Mouse (Mus musculus) granulocyte monocyte progenitor cell, adult 5-6 weeks (primary cell): Measurements from ENCODE around the gene Madd. TPM values are rescaled to one million over a fixed set of nuclear protein-coding genes. Genes with fewer than 3 reads are reported as not detected.

Experiments
- ATAC-seq: replicated peaks from 2 replicates; pipeline ENCODE4 v1.8.0; 2016; ENCODE audit warnings: mild to moderate bottlenecking, moderate TSS enrichment, inconsistent platforms; ENCODE audit not compliant: poor library complexity, severe bottlenecking
- total RNA-seq, 2 experiments: library from RNA; stranded (forward) in 1 of 2; stranded (reverse) in 1 of 2; fragments of 200-712, 200-1000 nt in 1 of 2; fragments of >200 nt in 1 of 2; fragmentation: Nextera tagmentation in 1 of 2; gene quantifications; 2 replicates each; pipeline ENCODE4 v1.2.3; 2014 to 2017

Gene Madd
- total RNA-seq, 2 experiments from 2014 or later, result 21.3 to 64.6 TPM

DNA sequence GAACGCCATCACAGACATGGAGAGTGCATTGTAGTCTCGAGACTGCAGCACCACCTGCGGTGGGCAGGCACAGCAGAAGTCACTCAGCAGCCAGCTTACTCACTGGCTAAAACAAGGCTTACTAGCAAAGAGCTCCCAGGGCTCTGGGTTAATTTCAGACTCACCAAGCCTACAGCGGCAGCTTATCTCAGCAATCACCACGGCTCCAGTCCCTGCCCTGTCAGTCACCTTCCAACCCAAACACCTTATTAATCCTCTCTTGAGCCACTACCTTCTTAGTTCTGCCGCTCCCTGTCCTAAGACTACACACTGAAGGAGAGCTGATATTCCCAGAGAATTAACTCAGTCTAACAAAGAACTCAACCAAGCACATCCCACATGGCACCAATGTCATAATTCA is 7.4 kb downstream of the Madd start:
- ATAC-seq, result no peak

DNA sequence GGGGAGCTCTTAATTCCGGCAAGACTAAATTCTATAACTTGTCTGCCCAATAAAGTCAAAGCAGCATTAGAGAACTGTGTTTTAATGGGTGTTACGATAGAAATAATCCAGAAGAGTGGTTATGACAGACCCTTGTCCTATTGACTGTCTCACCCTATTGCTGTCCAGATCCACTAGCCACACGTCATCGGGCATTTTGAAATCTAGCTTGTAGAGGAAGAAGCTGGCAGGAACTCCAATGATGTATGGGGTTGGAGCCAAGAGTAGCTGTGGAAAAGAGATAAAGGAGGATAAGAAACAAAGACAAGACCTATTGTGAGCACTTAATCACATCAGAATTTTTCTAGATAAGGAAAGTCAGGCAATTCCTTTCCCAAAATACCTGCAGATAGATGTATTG is 8.1 kb downstream of the Madd start:
- ATAC-seq, result no peak

DNA sequence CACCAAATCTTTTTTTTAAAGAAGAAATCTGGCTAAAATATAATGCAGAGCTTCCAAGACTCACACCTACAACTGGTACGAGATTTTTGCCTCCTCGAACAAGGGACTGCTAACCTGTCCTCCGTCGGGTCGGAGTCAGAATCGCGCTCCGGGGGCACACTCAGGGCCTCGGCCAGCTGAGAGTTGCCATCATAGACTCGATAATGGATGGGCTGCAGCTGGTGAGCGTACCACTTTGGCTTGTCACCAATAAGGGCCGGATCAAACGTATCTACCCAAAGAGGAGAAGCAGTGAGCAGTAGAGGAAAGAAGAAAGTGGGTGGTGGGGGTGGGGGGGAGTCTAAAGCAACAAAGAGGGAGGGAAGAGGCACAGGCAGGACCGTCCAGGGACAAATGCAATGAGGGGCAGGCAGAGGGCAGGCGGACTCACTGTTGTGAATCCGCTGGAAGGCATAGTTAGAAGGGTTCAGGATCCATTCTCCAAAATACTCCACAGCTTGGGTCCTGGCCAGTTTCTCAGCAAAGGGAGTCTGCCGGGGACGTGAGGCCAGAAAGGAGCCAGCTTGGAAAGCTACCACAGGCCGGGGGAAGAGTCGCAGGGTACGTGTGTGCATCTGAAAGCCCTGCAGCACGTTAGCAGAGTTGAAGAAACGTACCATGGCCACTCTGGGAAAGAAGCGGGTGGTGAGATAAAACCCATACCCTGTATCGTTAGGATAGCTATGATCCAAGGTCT is 13.9 kb downstream of the Madd start:
- ATAC-seq, result no peak

DNA sequence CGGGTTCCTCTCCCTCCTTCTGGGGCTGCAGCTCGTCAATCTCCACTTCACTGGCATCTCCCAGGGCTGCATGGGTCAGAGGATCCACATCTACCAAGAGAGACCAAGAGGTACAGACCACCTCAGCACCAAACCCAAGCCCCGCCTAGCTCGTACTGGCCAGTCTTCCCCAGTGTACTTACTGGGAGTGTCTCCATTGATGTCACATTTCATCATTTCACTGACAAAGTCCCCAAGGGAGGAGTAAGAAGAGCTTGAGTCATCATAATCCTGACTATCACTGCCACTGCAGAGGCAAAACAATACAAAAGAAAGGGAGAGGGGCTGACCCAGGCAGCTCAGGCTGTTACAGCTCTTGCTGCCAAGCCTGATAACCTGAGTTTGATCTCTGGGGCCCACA is 16.0 kb downstream of the Madd start:
- ATAC-seq, result no peak

DNA sequence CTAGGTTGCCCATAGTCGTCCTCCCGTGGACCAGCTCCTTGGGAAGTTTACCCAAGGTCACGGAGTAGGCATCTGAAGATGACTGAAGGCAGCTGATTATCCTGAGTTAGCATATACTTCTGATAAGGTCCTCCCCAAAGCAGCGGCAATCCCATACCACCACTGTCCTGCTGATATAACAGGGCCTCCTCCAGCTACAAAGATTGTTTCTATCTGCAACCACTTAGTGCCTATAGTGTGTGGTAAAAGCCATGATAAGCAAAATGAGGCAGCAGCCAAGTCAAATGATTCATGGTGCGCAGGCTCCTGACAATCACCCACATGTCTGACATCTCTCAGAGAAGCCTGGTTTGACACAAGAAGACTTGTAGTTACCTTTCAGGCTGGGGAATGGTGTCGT is 18.6 kb downstream of the Madd start:
- ATAC-seq, result no peak

DNA sequence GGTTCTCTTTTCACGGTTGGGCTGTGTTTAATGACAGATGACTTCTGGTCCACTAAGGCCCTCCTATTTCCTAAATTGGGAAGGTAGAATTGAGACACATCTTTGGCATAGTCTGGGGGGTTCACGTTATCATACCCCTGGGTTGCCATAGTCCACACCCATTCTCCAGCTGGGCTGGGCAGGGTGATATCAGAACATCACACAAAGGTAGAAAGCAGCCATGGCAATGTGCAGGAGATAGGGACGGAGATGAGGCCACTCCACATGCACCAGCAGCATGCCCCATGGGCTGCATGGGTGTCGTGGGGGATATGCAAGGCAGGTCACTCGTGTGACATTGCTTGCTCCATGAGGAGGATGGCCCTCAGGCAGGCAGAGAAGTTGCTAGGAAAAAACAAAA is 20.1 kb downstream of the Madd start:
- ATAC-seq, result no peak

DNA sequence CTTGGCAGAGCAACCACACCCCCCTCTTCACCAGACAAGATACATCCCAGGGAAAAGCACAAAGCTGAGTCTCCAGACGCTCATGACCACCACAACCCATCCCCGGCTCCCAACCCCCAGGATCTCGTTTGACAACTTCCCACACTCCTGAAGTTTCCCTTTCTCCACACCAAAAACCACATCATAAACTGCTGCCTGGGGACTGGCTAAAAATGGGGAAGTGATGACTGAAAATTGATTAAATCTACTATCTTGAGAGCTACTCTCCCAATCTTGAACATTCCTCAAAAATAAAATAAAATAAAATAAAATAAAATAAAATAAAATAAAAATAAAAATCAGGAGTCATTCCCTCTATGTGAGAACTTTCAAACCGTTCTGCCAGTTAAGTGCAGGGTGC is 20.7 kb downstream of the Madd start:
- ATAC-seq, result peak; percentile 66

DNA sequence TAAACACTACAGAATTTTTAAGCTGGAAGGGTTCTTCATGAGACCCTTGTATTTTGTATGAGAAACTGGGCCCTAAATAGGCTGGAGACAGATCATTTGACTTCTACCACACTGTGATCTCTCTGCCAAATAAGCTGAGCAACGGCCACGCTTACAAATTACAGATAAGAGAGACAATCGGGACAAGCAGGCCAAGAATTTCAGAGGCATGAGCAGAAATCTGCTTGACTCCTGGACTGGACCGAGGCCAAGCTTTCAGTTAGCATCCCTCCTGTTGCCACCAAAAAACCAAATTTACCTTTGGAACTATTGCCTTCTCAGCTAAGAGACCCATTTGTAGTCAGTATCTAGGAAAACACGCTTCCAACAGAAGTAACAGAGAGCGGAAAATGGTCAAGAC is 23.0 kb downstream of the Madd start:
- ATAC-seq, result no peak

DNA sequence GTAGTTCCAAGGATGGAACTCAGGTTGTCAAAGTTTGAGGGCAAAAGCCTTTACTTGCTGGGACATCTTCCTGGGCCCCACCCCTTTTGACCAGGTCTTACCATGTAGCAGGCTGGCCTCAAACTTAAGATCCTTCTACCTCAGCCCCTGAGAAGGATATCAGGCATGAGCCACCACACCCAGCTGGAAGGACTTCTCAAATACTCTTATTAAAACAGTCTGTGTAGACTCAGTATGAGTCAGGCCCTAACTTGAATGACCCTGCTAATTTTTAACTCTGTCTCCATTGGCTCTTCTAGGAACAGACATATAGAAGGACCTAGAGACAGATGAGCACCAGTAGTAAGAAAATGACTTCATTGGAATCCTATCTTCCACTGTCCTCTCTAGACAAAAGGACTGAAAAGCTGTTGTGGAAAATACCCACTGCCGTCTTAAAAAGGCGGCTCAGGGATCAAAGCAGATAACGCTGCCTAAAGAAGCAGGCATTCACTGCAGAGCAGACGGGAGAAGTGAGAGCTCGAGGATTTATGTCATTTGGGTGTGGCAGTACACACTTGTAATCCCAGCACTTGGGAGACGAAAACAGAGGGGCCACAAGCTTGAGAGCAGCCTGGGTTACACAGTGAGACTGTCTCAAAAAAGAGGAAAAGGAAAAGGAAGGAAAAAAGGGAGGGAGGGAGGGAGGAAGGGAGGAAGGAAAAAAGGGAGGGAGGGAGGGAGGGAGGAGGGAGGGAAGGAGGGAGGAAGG is 26.5 kb downstream of the Madd start:
- no peak for ATAC-seq

DNA sequence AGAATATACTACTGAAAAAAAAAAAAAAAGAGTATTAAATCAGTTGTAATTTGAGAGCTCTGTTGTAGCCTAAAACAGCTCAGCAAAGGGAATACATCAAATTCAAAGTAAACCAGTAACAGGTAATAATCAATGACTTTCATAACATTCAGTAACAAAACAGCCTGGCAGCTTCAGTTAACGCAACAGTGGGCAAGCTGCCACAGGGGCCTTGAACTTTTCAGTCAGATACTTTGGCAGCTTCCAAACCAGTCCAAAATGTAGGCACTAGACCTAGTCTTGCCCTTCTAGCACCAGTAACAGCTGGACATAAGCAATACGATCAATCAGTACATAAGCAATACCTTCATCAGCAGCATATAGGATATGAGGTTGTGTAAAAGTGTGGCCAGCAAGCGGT is 29.5 kb downstream of the Madd start:
- no peak for ATAC-seq

DNA sequence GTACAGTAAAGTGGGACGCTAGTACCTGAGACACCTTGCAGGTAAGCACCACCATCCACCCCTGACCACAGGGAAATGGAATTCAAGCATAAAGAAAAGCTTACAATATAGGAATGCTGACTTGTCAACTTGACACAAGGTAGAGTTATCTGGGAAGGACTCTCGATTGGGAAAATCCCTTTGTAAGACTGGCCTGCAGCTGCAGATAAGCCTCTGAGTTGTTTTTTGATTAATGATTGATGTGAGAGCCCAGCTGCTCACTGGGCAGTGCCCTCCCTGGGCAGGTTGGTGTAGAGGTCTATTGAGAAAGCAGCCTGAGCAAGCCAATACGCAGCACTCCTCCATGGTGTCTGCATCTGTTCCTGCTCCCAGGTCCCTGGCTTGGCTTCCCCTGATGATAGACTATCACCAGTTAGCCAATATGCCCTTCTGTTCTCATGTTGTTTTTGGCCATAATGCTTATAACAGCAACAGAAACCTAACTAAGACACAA is 30.7 kb downstream of the Madd start:
- ATAC-seq, result no peak

DNA sequence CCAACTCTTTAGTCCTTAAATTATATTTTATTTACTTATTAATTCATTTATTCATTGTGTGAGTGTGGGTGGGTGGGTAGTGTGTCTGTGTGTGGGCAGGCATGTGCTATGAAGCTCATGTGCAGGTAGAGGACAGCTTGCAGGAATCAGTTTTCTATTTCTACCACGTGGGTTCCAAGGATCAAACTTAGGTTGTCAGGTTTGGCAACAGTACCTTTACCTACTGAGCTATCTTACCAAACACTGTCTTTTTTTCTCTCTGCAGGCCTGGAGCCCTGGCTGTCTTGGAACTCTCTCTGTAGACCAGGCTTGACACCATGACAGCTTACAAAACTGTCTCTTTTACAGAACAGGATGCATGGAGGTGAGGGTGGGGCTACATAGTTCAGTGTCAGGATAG is 32.3 kb downstream of the Madd start:
- no peak for ATAC-seq

DNA sequence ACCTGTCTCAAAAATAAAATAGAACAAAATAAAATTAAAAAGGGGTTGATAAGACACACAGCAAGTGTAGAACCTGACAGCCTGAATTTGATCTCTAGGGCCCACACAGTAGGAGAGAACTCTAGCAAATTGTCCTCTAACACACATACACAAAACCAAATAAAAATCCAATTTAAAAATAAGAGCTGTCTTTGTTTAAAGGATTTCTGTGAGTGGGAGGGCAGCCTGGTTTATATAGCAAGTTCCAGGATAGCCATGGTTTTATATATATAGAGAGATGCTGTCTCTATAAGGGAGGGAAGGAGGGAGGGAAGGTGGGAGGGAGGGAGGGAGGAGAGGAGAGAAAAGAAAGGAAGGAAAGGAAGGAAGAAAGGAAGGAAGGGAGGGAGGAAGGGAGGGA is 35.5 kb downstream of the Madd start:
- no peak for ATAC-seq

DNA sequence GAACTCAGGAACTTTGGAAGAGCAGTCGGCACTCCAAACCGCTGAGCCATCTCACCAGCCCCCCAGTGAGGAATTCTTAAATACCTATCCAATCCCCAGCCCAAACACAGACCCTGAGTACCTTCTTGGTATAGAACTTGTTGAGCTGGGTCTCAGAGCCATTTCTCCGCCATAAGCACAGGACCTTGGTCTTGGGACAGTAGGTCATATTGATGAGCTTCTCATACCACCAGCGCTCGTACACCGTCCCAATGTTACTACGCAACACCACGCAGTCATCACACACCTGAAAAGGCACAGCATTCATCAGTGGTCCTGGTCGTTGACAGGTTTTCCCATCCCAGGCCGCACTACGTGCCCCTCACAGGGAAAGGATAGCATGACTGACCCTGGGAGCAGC is 40.2 kb downstream of the Madd start:
- ATAC-seq, result no peak

DNA sequence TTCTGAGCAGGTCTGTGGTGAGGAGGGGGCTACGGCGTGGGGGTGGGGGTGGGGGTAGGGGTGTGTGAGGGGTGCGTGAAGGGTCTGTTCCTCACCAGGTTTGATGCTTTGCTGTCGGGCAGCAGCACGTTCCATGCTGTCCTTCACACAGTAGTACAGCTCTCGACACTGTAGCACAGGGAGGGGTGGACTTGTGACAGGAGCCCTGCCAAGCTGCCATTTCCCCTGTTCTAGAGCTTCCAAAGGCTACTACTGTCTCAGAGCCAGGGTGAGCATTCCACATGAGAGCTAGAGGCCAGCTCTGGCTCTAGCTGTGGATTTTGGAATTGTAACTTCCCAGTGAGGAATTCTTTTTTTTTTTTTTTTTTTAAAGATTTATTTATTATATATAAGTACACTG is 40.7 kb downstream of the Madd start:
- no peak for ATAC-seq

DNA sequence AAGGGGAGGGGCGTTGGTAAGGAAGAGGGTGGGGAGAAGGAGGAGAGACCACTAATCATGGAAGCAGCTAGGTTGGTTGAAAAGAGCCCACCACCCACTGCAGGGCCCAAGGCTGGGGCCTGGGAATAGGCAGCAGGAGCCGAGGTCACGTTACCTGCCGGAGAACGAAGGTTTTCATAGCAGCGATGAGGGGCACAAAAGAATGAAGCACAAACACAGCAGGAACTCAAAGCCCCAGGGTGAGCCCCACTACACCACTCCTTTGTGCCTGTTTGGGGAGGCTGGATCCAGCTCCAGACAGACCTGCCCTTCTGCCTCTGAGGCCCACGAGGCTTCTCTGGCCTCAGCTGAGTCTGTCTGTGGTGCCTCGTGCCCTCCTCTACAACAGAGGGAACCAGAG is 43.9 kb downstream of the Madd start:
- ATAC-seq, result no peak

DNA sequence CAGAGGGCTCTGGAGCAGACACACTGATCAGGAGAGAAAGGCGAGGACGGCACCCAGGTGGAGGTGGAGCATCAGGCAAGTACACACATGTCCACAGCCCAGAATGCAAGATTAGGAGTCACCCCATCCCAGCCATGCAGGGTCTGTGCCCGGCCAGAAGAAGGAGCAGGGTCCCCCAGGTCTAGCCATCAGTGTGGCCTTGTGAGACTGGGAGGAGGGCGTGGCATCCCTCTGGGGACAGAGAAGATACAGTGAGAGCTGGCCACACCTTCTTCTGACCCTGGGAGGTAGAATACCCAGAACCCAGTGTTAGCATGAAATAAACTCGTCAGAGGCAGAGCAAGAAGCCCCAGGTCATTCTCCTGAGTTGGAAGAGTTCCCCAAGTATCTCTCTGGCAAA is 44.3 kb downstream of the Madd start:
- no peak for ATAC-seq

DNA sequence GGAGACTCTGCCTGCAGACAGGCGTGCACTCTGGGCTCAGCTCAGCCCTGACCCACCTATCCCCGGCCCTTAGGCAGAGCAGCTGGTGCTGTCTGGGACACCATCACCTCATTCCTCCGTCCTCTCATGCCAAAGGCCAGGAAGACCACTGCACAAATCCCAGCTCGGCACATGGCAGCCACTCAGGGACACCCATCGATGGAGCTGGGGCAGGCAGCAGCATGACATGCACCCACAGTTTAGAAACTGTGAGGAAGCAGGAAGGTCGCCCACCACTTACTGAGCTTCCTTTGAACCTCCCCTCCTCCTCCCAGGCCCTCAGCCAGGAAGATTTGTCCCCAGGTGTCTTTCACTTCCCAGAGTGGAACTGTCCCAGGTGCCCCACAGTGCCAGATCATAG is 46.2 kb downstream of the Madd start:
- no peak for ATAC-seq

DNA sequence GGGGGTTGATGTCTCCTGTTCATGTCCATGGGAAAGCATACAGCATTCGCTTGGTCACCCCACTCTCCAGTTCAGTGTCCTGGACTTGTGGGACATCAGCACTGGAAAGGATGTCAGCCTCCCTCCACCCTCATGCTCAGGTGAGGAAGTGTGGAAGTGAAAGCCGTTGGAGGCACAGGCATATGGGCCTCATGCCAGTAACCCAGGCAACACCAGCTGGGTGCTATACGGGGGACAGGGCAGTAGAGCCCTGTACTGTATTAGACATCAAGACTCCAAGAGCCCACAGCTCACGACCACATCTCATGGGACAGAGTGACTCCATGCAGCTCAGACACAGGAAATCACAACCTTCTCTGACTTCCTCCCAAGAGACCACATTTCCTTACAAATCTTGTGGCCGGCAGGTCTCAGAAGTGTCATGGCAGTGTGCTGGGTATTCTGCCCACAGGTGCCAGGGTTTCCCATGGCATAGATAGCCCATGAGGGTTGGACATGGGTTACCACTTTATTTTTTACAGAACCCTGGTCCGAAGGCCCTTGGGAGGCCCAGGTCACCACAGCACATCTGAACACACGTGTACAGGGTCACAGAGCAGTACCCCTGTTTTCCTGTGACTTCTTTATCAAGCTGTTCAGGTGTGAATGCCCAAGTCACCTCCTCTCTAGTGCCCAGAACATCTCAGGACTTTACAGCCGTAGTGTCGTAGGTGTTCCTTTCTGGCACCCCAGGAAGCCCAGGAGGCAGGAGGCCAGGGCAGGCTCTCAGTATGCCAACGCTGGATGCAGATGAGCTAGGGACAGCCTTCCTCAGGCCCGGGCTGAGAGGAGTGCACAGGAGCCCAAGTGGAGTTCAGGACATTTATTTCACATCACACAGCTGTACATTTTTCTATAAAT is 46.9 kb downstream of the Madd start:
- peak; percentile 35 for ATAC-seq

DNA sequence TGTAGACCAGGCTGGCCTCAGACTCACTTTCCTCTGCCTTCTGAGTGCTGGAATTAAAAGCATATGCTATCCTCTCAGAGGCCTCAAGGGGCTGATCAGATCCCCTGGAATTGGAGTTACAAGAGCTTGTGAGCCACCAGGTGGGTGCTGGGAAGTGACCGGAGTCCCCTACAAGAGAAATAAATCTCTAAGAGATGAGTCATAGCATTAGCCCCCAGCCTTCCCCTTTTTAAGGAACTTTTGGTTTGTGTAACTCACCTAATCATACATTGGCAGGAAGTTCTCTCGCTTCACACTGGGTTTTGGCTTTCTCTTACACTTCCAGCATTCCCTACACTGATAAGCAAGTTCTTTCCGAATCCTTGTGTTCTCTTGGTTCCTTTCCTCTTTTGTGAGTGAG is 51.6 kb downstream of the Madd start:
- ATAC-seq, result peak; percentile 57

DNA sequence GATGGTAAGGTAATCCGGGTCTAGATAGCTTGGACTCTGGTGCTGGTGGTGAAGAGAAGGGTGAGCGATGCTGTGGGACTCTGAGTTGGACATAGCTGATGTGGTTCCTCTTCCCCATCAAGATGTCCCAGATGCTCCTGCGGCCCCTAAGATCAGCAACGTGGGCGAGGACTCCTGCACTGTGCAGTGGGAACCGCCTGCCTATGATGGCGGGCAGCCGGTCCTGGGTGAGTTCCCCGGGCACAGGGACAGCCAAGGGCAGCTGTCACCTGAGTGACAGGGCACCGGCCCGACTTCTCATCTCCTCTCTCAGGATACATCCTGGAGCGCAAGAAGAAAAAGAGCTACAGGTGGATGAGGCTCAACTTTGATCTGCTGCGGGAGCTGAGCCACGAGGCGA is 52.4 kb downstream of the Madd start:
- no peak for ATAC-seq
